41 mouse cellular contexts compared by ENCODE assay signal in the genomic region with DNA sequence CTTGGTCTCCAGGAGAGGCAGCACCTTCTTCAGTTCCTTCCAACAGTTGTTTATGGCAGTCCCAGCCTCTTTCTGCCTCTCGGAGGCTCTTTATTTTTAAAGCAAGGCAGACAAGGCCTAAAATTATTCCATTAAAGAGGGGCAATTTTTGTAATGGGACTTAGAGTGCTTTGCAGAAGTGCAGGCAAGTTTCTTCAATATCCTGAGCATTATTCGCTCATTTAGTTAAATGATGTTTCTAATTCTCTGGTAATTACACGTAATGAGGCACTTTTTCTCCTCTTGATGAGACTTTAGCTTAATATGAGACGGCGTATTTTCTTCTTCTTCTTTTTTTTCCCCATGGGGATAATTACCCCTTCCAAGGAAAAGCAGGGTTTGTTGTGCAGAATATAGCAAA. TPM values are rescaled to one million over a fixed set of nuclear protein-coding genes. Genes with fewer than 3 reads are reported as not detected.
"Had no signal": no experiment of that assay in that cellular context is flagged by ENCODE, and none has a peak within 500 bp of the region (broad histone marks: within the 10 kb centered on the region; RNA-seq: fewer than 3 reads in every experiment).

No protein-coding gene starts in this region.

- H3K27ac ChIP-seq: heart, adult 2 months; heart, embryonic 10.5 days; hindbrain, embryonic 10.5 days; hindbrain, embryonic 12.5 days; hindbrain, embryonic 15.5 days; hindbrain, postnatal 0 days; kidney, embryonic 15.5 days; kidney, postnatal 0 days; limb, embryonic 13.5 days; limb, embryonic 15.5 days; liver, embryonic 12.5 days; liver, embryonic 14.5 days had no signal

- H3K9me3 ChIP-seq: heart, embryonic 10.5 days; heart, embryonic 12.5 days; hindbrain, embryonic 10.5 days; hindbrain, embryonic 12.5 days; hindbrain, embryonic 15.5 days; kidney, embryonic 15.5 days; limb, embryonic 13.5 days; limb, embryonic 15.5 days; liver, embryonic 12.5 days had no signal

- H3K4me1 ChIP-seq: heart, embryonic 10.5 days; heart, embryonic 12.5 days; hindbrain, embryonic 10.5 days; hindbrain, embryonic 12.5 days; hindbrain, embryonic 15.5 days; kidney, embryonic 15.5 days; limb, embryonic 13.5 days; limb, embryonic 15.5 days; liver, embryonic 12.5 days had no signal

- ATAC-seq: hindbrain, postnatal 0 days; intestine, embryonic 16.5 days; liver, embryonic 12.5 days had no signal

- H3K4me3 ChIP-seq: heart, adult 2 months; heart, embryonic 10.5 days; heart, embryonic 12.5 days; hindbrain, embryonic 10.5 days; hindbrain, embryonic 12.5 days; hindbrain, embryonic 15.5 days; kidney, embryonic 15.5 days; limb, embryonic 13.5 days; limb, embryonic 15.5 days; liver, embryonic 12.5 days had no signal

- DNase-seq: gastrocnemius, postnatal 14 days; gastrocnemius, postnatal 36 days; heart, adult 11 months; heart, adult 2 months; heart, postnatal 10 days; heart, postnatal 4 days; kidney, adult 11 months; kidney, adult 2 months; kidney, adult 9 months; kidney, postnatal 14 days; kidney, postnatal 36 days; layer of hippocampus, adult 9-11 months; layer of hippocampus, postnatal 36 days; left cerebral cortex, postnatal 4 days had no signal

- H3K27me3 ChIP-seq: heart, embryonic 12.5 days; hindbrain, embryonic 15.5 days; kidney, embryonic 15.5 days; limb, embryonic 13.5 days; limb, embryonic 15.5 days; liver, embryonic 12.5 days had no signal

- H3K4me2 ChIP-seq: heart, embryonic 12.5 days; hindbrain, embryonic 12.5 days; hindbrain, embryonic 15.5 days; kidney, embryonic 15.5 days; limb, embryonic 13.5 days; limb, embryonic 15.5 days; liver, embryonic 12.5 days had no signal

- H3K9ac ChIP-seq: heart, embryonic 12.5 days; hindbrain, embryonic 12.5 days; hindbrain, embryonic 15.5 days; kidney, embryonic 15.5 days; limb, embryonic 13.5 days; limb, embryonic 15.5 days; liver, embryonic 12.5 days; liver, embryonic 14.5 days had no signal

- H3K36me3 ChIP-seq: heart, embryonic 10.5 days; heart, embryonic 12.5 days; hindbrain, embryonic 10.5 days; hindbrain, embryonic 12.5 days; hindbrain, embryonic 15.5 days; kidney, embryonic 15.5 days; limb, embryonic 13.5 days; limb, embryonic 15.5 days; liver, embryonic 12.5 days had no signal

RNA-seq across cellular contexts. Expression of a gene that starts 37.0 kb away (rescaled TPM):
- total RNA-seq: gastrocnemius, adult 8-10 months; gastrocnemius, postnatal 14 days; gastrocnemius, postnatal 36 days; heart, adult 2 months; heart, postnatal 10 days; heart, postnatal 25 days; heart, postnatal 4 days; layer of hippocampus, adult 18-20 months; layer of hippocampus, adult 8-10 months; layer of hippocampus, postnatal 14 days; layer of hippocampus, postnatal 36 days; left cerebral cortex, adult 18-20 months; left cerebral cortex, adult 8-10 months; left cerebral cortex, postnatal 10 days; left cerebral cortex, postnatal 25 days; left cerebral cortex, postnatal 4 days; liver, adult 2 months had no signal
- polyA plus RNA-seq: gonadal fat pad, adult 2 months; heart, adult 2 months; heart, embryonic 10.5 days; heart, embryonic 12.5 days; heart, embryonic 16.5 days; limb, embryonic 11.5 days; limb, embryonic 13.5 days; limb, embryonic 15.5 days; liver, adult 2 months; liver, embryonic 12.5 days; liver, embryonic 14.5 days; liver, embryonic 16.5 days had no signal

RNA-seq across cellular contexts. Expression of a gene that starts 42.9 kb away (rescaled TPM):
- total RNA-seq: gastrocnemius, adult 8-10 months; gastrocnemius, postnatal 14 days; gastrocnemius, postnatal 36 days; heart, adult 2 months; heart, postnatal 10 days; heart, postnatal 25 days; heart, postnatal 4 days; layer of hippocampus, adult 18-20 months; layer of hippocampus, adult 8-10 months; layer of hippocampus, postnatal 14 days; layer of hippocampus, postnatal 36 days; left cerebral cortex, adult 18-20 months; left cerebral cortex, adult 8-10 months; left cerebral cortex, postnatal 10 days; left cerebral cortex, postnatal 25 days; left cerebral cortex, postnatal 4 days; liver, adult 2 months had no signal
- polyA plus RNA-seq: gonadal fat pad, adult 2 months; heart, adult 2 months; heart, embryonic 12.5 days; kidney, embryonic 15.5 days; limb, embryonic 11.5 days; limb, embryonic 13.5 days; limb, embryonic 15.5 days; liver, adult 2 months; liver, embryonic 12.5 days; liver, embryonic 14.5 days; liver, embryonic 16.5 days had no signal
